Mouse (Mus musculus) hindbrain, embryonic 13.5 days (tissue): Measurements from ENCODE around the gene Pgpep1. TPM values are rescaled to one million over a fixed set of nuclear protein-coding genes. Genes with fewer than 3 reads are reported as not detected.

ENCODE experiments used
- ATAC-seq: fragments of 200-750 bp; cut with Nextera tagmentation; 2 replicates; pipeline ENCODE4 v1.8.0; 2017; ENCODE audit warnings: moderate TSS enrichment; ENCODE audit not compliant: low FRiP score
- H3K27ac ChIP-seq: fragments of 300-500 bp; sonication (generic); 2 replicates; pipeline ENCODE4 v1.5.1; 2015; ENCODE audit warnings: inconsistent platforms, mild to moderate bottlenecking, moderate library complexity
- H3K27me3 ChIP-seq: fragments of 300-500 bp; sonication (generic); 2 replicates; pipeline ENCODE4 v1.6.1; 2015; ENCODE audit warnings: mild to moderate bottlenecking, inconsistent platforms
- H3K36me3 ChIP-seq: fragments of 300-500 bp; sonication (generic); 2 replicates; pipeline ENCODE4 v1.6.1; 2015; ENCODE audit warnings: mild to moderate bottlenecking, inconsistent platforms
- H3K4me1 ChIP-seq: fragments of 300-500 bp; sonication (generic); replicated peaks from 2 replicates; pipeline ENCODE4 v1.6.1; 2015; ENCODE audit warnings: inconsistent platforms
- H3K4me2 ChIP-seq: fragments of 300-500 bp; sonication (generic); 2 replicates; pipeline ENCODE4 v1.6.1; 2015; ENCODE audit warnings: inconsistent platforms, mild to moderate bottlenecking, moderate library complexity
- H3K4me3 ChIP-seq: fragments of 300-500 bp; sonication (generic); 2 replicates; pipeline ENCODE4 v1.5.1; 2015; ENCODE audit warnings: mild to moderate bottlenecking, inconsistent platforms
- H3K9ac ChIP-seq: fragments of 300-500 bp; sonication (generic); 2 replicates; pipeline ENCODE4 v1.6.1; 2015; ENCODE audit warnings: mild to moderate bottlenecking, inconsistent platforms
- H3K9me3 ChIP-seq: fragments of 300-500 bp; sonication (generic); 2 replicates; pipeline ENCODE4 v1.6.1; 2016; ENCODE audit warnings: inconsistent platforms
- WGBS: fragments of 180-500 bp; shearing (Covaris S2); methylation state at CpG from one replicate; pipeline ENCODE4 v1.1.7; 2015; 5-methylcytosine and 5-hydroxymethylcytosine counted together
- polyA plus RNA-seq: library from polyadenylated mRNA; unstranded; fragments of >200 nt; fragmentation: Nextera tagmentation; extraction: Ambion mirVana; gene quantifications from 2 replicates; pipeline ENCODE4 v1.2.1, GENCODE M21; 2015

The Pgpep1 gene
- polyA plus RNA-seq, 1 experiment from 2014 or later: 105 TPM

- Histone ChIP-seq H3K27ac (peak overlapping the region; percentile 87), H3K4me3 (peak overlapping the region; percentile 75), H3K4me1 (peaks cover 65% of the 10 kb centered on the region), H3K9me3 (no peaks in the 10 kb centered on the region), H3K27me3 (0 out of 2 replicates have a peak, but pooled peaks cover 2% of the 10 kb centered on the region), H3K4me2 (peak overlapping the region; percentile 79), H3K36me3 (no peaks in the 10 kb centered on the region), H3K9ac (peak overlapping the region; percentile 68)
- WGBS: under 1% methylated on average over 43 of the region's 45 CpGs
- peak; percentile 23 for ATAC-seq
Measured at GRCm38 (mm10) chr8:70609849-70610795, 50.1 kb downstream of the Pgpep1 start.

DNA sequence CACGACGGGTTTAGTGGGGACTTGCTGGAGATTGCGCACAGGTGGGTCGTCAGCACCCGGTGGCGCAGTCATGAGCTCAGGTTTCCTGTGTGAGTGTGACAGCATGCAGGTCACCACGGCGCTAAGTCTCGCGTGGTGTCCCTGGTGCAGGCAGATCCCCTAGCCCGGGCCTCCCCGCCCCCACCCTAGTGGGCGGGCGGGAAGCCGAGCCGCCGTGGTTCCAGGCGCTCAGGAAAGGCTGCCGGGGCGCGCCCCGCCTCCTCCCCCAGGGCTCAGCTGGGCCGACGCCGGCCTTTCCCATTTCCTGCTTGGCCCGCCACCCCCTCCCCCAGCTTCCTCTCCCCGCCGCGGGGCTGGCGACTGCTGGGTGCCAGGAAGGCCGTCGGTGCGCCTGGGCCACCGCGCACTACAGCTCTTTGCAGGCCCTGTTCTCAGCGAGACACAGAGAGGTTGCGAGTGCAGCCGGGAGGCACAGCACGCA is 50.8 kb downstream of the Pgpep1 start:
- ATAC-seq: peak; percentile 39
- Histone ChIP-seq H3K4me3 (peak overlapping the region; percentile 75), H3K9ac (peak overlapping the region; percentile 68), H3K4me1 (peaks cover 72% of the 10 kb centered on the region), H3K27ac (peak overlapping the region; percentile 87), H3K36me3 (no peaks in the 10 kb centered on the region), H3K9me3 (no peaks in the 10 kb centered on the region), H3K27me3 (0 out of 2 replicates have a peak, but pooled peaks cover 2% of the 10 kb centered on the region), H3K4me2 (peak overlapping the region; percentile 79)
- under 1% methylated on average over 39 of the region's 39 CpGs for WGBS

DNA sequence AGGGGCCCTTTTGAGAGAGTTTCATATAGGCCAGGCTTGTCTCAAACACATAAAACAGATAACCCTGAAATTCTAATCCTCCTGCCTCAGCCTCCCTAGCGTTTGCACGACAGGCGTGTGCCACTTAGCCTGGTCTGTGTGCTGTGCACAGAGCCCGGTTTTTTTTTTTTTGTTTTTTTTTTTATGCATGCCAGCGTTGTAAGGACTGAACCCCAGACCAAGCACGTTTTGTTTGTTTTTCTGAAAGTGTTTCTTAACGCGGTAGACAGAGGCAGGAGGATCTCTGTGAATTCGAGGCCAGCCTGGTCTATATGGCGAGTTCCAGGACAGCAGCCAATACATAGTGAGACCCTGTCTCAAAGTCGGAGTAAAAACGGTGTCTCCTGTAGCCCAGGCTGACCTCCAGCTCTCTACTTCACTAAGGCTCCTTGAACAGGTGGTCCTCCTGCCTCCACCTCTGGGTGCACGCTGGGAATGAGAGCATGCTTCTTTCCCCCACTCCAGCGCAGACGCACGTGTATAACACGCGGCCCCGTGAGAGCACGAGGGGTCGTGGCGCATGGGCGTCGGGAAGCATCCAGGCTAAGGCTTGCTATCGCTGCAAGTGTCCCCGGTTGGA is 51.3 kb downstream of the Pgpep1 start, which contains the start of gene Ssbp4:
Gene Ssbp4 (minus strand): TSS at position 124 of the 619 bp plus-strand sequence.
- H3K4me1 ChIP-seq: peaks cover 78% of the 10 kb centered on the region
- peak within 1 kb of the TSS; percentile 93 for H3K9ac ChIP-seq
- no peaks in the 10 kb centered on the region for H3K36me3 ChIP-seq
- H3K27me3 ChIP-seq: 0 out of 2 replicates have a peak, but pooled peaks cover 2% of the 10 kb centered on the region
- 6% methylated on average over 26 of the region's 26 CpGs for WGBS
- H3K9me3 ChIP-seq: no peaks in the 10 kb centered on the region
- peak; percentile 5 for ATAC-seq
- H3K4me3 ChIP-seq: peak within 1 kb of the TSS; percentile 75
- H3K27ac ChIP-seq: peak within 1 kb of the TSS; percentile 87
- H3K4me2 ChIP-seq: peak within 1 kb of the TSS; percentile 79

DNA sequence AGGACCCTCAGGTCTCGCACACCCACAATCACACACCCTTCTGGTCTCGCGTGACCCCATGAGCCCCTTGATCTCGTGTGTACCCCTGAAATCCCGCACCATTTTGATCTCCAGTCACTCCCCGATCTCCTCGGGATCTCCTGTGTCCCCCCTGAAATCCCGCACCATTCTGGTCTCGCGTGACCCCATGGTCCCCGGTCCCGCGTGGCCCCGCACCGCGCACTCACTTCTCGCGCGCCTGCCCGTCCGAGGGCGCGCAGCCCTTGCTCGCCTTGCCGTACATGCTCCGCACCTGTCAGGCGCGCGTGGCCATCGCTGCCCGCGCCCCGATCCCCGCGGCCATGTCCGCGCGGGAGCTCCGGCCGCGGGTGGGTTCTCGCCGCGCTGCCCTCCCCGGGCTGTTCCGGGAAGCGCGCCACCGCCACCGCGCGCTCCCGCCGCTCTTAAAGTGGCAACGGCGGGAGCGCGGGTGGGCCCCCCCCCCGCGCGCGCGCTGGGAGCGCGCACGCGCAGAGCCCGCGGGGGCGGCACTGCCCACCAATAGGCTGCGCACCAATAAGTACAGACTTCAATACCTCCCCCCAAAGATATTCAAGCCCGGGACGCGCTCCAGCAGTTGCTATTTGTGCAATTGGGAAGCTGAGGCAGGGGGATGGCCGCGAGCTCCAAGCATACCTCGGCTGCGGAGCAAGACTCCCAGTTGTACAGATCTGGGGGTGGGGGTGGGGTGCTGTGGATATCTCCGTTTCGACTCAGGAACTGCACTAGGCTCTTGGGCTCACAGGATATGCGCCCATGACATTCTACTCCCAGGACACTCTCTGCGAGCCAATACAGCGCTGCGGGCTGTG is 52.1 kb downstream of the Pgpep1 start:
- ATAC-seq: no peak
- Histone ChIP-seq H3K27me3 (0 out of 2 replicates have a peak, but pooled peaks cover 2% of the 10 kb centered on the region), H3K27ac (peak overlapping the region; percentile 87), H3K4me3 (peak overlapping the region; percentile 75), H3K9ac (peak overlapping the region; percentile 93), H3K4me1 (peaks cover 79% of the 10 kb centered on the region), H3K4me2 (peak overlapping the region; percentile 79), H3K9me3 (no peaks in the 10 kb centered on the region), H3K36me3 (no peaks in the 10 kb centered on the region)
- WGBS: 2% methylated on average over 77 of the region's 84 CpGs

DNA sequence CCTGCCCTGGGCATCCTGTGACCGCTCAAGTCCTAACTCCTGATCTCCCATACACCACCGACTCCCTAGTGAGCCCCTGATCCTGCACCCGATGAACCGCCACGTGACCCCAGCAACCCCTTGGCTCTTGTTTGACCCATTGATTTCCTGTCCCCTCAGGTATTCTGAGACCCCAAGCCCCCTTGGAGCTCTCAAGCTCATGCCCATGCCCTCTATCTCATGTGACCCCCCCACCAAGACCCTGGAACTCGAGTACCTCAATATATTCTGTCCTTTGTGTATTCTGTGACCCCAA is 52.6 kb downstream of the Pgpep1 start:
- ATAC-seq: no peak
- Histone ChIP-seq H3K9ac (peak overlapping the region; percentile 93), H3K27ac (no peak overlapping the region; the same call in 1 of the 2 replicates), H3K4me2 (peak overlapping the region; percentile 79), H3K4me1 (peaks cover 79% of the 10 kb centered on the region), H3K9me3 (no peaks in the 10 kb centered on the region), H3K4me3 (peak overlapping the region; percentile 75), H3K27me3 (0 out of 2 replicates have a peak, but pooled peaks cover 2% of the 10 kb centered on the region), H3K36me3 (peaks cover 6% of the 10 kb centered on the region)
- WGBS: 35% methylated on average over 6 of the region's 6 CpGs

- no peak overlapping the region for H3K27ac ChIP-seq
- WGBS: 69% methylated on average over 18 of the region's 18 CpGs
- no peak for ATAC-seq
Measured at GRCm38 (mm10) chr8:70606780-70607602, 53.2 kb downstream of the Pgpep1 start.

GRCm38 (mm10) chr8:70605871-70606779 is 54.1 kb downstream of the Pgpep1 start:
- H3K4me3 ChIP-seq: no peak overlapping the region
- peak overlapping the region; percentile 79 for H3K4me2 ChIP-seq
- no peak overlapping the region for H3K27ac ChIP-seq
- no peak overlapping the region; the same call in 1 of the 2 replicates for H3K9ac ChIP-seq
- 86% methylated on average over 9 of the region's 9 CpGs for WGBS
- peaks cover 11% of the 10 kb centered on the region for H3K36me3 ChIP-seq
- no peaks in the 10 kb centered on the region for H3K9me3 ChIP-seq
- ATAC-seq: no peak
- H3K27me3 ChIP-seq: no peaks in the 10 kb centered on the region
- peaks cover 83% of the 10 kb centered on the region for H3K4me1 ChIP-seq

More at GRCm38 (mm10) chr8:70606780-70607602, 53.2 kb downstream of the Pgpep1 start:
- H3K4me2 ChIP-seq: peak overlapping the region; percentile 79
- peaks cover 83% of the 10 kb centered on the region for H3K4me1 ChIP-seq
- peaks cover 11% of the 10 kb centered on the region for H3K36me3 ChIP-seq
- no peaks in the 10 kb centered on the region for H3K9me3 ChIP-seq
- H3K9ac ChIP-seq: peak overlapping the region; percentile 93
- H3K27me3 ChIP-seq: 0 out of 2 replicates have a peak, but pooled peaks cover 2% of the 10 kb centered on the region
- peak overlapping the region; percentile 75 for H3K4me3 ChIP-seq

- 84% methylated on average over 7 of the region's 7 CpGs for WGBS
- H3K27ac ChIP-seq: 0 out of 2 replicates have a peak overlapping the region, but pooled peaks have one; percentile 18
- H3K9ac ChIP-seq: peak overlapping the region; percentile 51; the same call in 1 of the 2 replicates
- H3K27me3 ChIP-seq: no peaks in the 10 kb centered on the region
- no peaks in the 10 kb centered on the region for H3K9me3 ChIP-seq
- no peak for ATAC-seq
- H3K4me2 ChIP-seq: no peak overlapping the region
- H3K4me1 ChIP-seq: peaks cover 84% of the 10 kb centered on the region
- H3K4me3 ChIP-seq: no peak overlapping the region
- H3K36me3 ChIP-seq: peaks cover 11% of the 10 kb centered on the region
Measured at GRCm38 (mm10) chr8:70604558-70604957, 55.6 kb downstream of the Pgpep1 start.

DNA sequence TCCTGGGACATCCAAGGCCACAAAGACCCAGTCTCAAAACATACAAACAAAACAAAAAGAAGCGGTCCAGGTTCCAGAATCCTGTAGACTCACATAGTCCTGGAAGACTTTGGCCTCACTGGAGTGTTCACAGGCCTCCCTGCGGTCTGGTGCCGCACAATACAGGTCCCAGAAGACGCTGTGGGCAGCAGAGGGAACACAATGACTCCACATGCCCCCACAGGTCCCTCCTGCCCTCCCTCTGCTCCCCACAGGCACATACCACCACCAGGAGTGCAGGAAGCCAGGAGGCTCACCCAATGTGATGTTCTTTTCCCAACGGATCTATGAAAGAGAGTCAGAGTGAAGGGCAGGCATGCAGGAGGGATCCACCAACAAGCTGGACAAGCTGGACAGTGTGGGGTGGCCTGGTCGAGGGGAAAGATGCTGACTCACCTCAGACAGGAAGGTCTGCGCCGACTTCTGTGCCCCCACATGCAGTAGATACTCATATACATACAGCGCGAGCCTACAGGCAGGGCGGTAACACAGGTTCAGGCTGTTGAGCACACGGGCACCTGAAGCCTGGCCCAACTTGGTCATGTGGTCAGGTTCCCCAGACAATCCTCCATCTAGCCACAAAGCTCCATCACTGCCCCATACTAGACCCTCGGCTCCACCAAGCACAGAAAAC is 57.9 kb downstream of the Pgpep1 start:
- Histone ChIP-seq H3K4me1 (peaks cover 87% of the 10 kb centered on the region), H3K4me2 (no peak overlapping the region), H3K9me3 (no peaks in the 10 kb centered on the region), H3K27me3 (0 out of 2 replicates have a peak, but pooled peaks cover under 1% of the 10 kb centered on the region), H3K27ac (peak overlapping the region; percentile 92), H3K4me3 (no peak overlapping the region), H3K36me3 (peaks cover 12% of the 10 kb centered on the region), H3K9ac (no peak overlapping the region)
- WGBS: 94% methylated on average over 13 of the region's 13 CpGs
- ATAC-seq: no peak

DNA sequence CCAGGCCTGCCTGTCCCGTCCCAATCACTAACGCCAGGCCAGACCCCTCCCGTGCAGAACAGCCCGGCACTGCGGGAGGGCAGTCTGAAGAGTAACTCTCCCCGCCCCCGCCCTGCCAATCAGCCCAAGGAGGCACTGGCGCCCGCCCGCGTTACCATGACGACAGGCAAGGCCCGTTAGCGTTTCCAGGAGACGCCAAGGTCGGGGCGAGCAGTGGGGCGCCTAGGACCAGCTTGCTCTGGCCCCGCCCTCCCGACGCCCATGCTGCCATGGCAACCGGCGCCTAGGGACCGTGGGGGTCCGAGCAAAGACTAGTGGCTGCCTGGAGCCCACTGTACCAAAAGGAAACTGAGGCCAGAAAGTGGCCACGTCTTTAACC is 58.9 kb downstream of the Pgpep1 start:
- ATAC-seq: peak; percentile 28
- peak overlapping the region; percentile 92 for H3K27ac ChIP-seq
- H3K4me1 ChIP-seq: peaks cover 87% of the 10 kb centered on the region
- under 1% methylated on average over 26 of the region's 26 CpGs for WGBS
- peaks cover 22% of the 10 kb centered on the region for H3K36me3 ChIP-seq
- peak overlapping the region; percentile 52 for H3K4me2 ChIP-seq
- H3K9ac ChIP-seq: peak overlapping the region; percentile 58; the same call in 1 of the 2 replicates
- H3K27me3 ChIP-seq: peaks cover 9% of the 10 kb centered on the region
- H3K9me3 ChIP-seq: no peaks in the 10 kb centered on the region
- H3K4me3 ChIP-seq: peak overlapping the region; percentile 19
